In genomic region chr1:144750763-144751162, GRCm38 (mm10) we compare ENCODE assay signal across 20 mouse cellular contexts. TPM values are rescaled to one million over a fixed set of nuclear protein-coding genes. Genes with fewer than 3 reads are reported as not detected.
"Had no signal": no experiment of that assay in that cellular context is flagged by ENCODE, and none has a peak within 500 bp of the region (broad histone marks: within the 10 kb centered on the region; RNA-seq: fewer than 3 reads in every experiment).

No protein-coding gene starts in this region.

- H3K9me3 ChIP-seq: midbrain, embryonic 10.5 days; midbrain, embryonic 12.5 days; neural tube, embryonic 13.5 days; neural tube, embryonic 15.5 days had no signal

- DNase-seq: lung, adult 18-20 months; lung, embryonic 14.5 days; lung, postnatal 10 days; lung, postnatal 4 days; midbrain, embryonic 14.5 days; retina, postnatal 1 day; right cerebral cortex, adult 18-20 months; right cerebral cortex, postnatal 25 days; right cerebral cortex, postnatal 4 days; spleen, adult 18-20 months; thymus, adult 18-20 months; thymus, postnatal 14 days; thymus, postnatal 36 days had no signal

- H3K4me1 ChIP-seq: midbrain, embryonic 10.5 days; midbrain, embryonic 12.5 days; neural tube, embryonic 13.5 days; neural tube, embryonic 15.5 days had no signal

- H3K36me3 ChIP-seq: midbrain, embryonic 10.5 days; midbrain, embryonic 12.5 days; neural tube, embryonic 13.5 days; neural tube, embryonic 15.5 days had no signal

- H3K27ac ChIP-seq: midbrain, embryonic 10.5 days; midbrain, embryonic 12.5 days; neural tube, embryonic 13.5 days; neural tube, embryonic 15.5 days had no signal

- H3K4me3 ChIP-seq: midbrain, embryonic 10.5 days; midbrain, embryonic 12.5 days; myocyte; neural tube, embryonic 13.5 days; neural tube, embryonic 15.5 days had no signal

- H3K9ac ChIP-seq: lung, embryonic 14.5 days; midbrain, embryonic 12.5 days; neural tube, embryonic 13.5 days; neural tube, embryonic 15.5 days had no signal

- H3K4me2 ChIP-seq: lung, embryonic 14.5 days; midbrain, embryonic 12.5 days; neural tube, embryonic 13.5 days; neural tube, embryonic 15.5 days had no signal

- H3K27me3 ChIP-seq: midbrain, embryonic 12.5 days; neural tube, embryonic 13.5 days; neural tube, embryonic 15.5 days had no signal

- ATAC-seq: midbrain, embryonic 16.5 days had no signal

RNA-seq across cellular contexts. Expression of gene Rgs18, which starts 24.5 kb away (rescaled TPM):
- polyA plus RNA-seq: myocyte; small intestine, adult 2 months had no signal
